Mouse (Mus musculus) kidney, postnatal 14 days (tissue): ENCODE results near the gene Med8.
A peak's percentile ranks its signal among the peaks of the same experiment; 100 is the strongest.

Experiments used
- DNase-seq: peaks from one replicate; pipeline ENCODE4 v3.0.0; 2022; ENCODE audit warnings: mixed read lengths

The Med8 gene

DNA sequence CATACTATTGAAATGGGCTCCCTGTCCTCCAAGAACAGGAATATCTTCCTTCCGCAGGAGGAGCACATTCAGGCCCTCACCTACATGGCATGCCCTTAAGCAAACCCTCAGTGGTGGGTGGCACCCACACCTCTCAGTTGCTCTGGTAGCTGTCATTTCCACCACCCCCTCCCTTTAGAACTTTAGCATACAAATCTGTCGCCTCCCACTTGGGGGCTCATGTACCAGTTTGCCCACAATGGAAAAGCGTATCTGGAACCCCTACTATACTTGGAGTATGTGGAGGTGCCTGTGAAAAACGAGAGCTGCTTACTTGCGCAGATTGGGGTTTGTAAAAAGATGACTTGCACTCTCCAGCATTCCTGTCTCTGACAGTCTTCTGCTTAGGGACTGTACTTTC is 7.2 kb downstream of the Med8 start:
- no peak for DNase-seq

- no peak for DNase-seq
Measured at GRCm38 (mm10) chr4:118417112-118417797, 8.1 kb downstream of the Med8 start.

DNA sequence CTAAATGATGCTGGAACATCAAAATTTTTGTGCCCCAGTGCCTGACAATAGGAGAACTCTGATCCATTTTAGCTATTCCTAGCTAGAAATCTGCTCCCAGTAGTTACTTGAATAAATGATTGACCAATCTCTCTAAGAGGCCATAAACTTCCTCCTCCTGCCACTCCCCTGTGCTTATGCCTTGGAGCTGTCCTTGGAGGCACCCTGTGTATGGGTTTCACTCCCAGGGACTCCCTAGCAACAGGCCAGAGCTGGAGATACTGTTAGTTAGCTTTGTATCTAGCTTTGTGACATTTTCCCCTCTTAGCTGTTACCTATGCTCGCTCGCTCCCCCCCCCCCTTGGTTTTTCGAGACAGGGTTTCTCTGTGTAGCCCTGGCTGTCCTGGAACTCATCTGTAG is 12.2 kb downstream of the Med8 start:
- DNase-seq, result no peak

DNA sequence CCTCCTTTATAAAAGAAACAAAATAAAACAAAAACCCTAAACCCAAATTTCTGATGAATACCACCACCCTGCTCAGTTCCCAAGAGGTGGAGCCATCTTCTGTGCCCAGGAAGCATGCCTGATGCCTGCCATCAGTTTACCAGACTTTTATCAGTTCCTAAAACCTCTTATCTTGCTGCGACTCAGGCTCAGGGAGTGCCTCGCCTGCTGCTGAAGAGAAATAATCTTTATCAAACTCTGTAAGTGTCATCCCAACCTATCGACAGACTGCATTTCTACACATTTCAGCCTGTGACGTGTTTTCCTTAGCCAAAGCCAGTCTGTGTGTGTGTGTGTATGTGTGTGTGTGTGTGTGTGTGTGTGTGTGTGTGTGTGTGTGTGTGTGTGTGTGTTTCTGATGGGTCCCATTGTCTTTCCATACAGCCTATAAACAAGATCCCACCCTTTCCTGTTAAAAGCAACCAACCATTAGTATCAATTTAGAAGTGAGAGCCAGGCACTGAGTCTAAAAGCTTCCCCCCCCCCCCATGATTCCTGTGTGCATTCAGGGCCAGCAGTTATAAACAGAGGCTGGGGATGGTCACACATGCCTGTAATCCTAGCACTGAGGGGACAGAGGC is 15.5 kb downstream of the Med8 start:
- no peak for DNase-seq

- DNase-seq, result no peak
Measured at GRCm38 (mm10) chr4:118425374-118425773, 16.2 kb downstream of the Med8 start.

DNA sequence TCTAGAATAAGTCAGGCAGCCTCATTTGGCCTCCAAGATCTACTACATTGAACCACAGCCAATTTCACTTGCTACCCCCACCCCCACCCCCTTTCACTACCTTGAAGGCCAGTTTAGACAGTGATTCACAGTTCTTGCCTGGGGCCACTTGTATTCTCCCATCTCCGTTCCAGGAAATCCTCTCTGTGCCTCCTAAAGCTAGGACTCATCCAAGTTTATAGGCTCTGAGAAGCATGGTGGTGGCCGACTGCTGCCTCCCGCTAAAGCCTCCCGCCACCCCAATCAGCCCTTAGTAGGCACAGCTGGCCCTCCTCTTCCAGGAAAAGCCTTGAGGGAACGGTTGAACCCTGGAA is 18.3 kb downstream of the Med8 start:
- no peak for DNase-seq

DNA sequence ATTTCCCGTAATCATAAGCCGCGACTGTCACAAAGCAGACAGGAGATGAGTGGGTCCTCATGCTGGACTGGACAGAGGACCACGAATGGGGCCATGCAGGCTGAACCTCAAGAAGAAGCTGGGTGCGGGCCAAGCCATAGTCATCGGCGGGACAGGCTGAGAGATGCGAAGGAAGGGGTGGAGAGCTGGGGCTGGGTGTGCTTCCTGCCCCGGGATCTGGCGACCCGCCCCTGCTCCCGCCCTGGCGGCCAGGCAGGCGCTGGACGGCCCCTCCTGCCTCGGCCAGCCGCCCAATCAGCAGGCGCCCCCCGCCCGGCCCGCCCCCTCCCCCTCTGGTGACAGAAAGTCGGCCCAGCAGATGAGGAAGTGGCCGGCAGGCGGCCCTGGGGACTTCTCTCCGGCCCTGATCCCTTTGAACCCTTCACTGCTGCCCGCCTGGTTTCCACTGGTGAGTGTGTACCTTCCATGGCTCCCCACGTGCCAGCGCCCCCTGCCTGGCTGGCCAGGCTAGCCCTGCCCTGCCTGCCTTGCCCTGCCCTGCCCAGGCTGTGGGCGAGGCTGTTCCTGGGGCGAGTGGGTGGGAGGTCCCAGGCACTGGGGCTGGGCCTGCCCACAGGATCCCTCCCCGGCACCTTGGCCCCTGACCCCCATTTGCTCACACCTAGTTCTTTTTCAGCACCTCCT is 18.8 kb downstream of the Med8 start, which contains the start of gene Elovl1:
TSS of gene Elovl1 (plus strand) at position 326 of the 684 bp plus-strand sequence.
- peak; percentile 96 for DNase-seq

GRCm38 (mm10) chr4:118428531-118429214 is 19.5 kb downstream of the Med8 start:
- DNase-seq, result peak; percentile 36

- DNase-seq, result peak; percentile 56
Measured at GRCm38 (mm10) chr4:118429215-118429895, 20.2 kb downstream of the Med8 start.

DNA sequence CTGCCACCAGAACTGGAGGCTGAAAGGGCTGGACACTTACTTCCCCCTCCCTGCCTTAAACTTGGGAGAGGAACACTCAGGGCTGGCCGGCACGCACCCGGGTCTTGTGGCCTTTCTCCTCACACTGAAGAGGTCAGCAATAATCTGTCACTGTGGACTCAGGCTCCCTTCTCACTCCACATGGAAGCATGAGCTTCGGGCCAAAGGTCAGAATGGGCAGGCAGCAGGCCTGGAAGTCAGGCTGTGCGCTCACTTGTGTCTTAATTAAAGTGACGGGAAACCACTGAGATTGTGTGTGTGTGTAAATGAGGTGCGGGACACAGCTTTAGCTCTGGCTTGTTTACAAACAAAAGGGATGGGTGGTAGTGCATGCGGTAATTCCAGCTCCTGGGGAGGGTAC is 23.2 kb downstream of the Med8 start:
- DNase-seq, result peak; percentile 67

- peak; percentile 95 for DNase-seq
Measured at GRCm38 (mm10) chr4:118436820-118437603, 27.9 kb downstream of the Med8 start, which contains the start of gene Cdc20. Cdc20 (minus strand) TSS chr4:118437352.

- peak; percentile 31 for DNase-seq
Measured at GRCm38 (mm10) chr4:118437829-118438253, 28.7 kb downstream of the Med8 start.

GRCm38 (mm10) chr4:118445088-118445487 is 36.0 kb downstream of the Med8 start:
- no peak for DNase-seq

GRCm38 (mm10) chr4:118445781-118446414 is 36.8 kb downstream of the Med8 start:
- peak; percentile 73 for DNase-seq

DNA sequence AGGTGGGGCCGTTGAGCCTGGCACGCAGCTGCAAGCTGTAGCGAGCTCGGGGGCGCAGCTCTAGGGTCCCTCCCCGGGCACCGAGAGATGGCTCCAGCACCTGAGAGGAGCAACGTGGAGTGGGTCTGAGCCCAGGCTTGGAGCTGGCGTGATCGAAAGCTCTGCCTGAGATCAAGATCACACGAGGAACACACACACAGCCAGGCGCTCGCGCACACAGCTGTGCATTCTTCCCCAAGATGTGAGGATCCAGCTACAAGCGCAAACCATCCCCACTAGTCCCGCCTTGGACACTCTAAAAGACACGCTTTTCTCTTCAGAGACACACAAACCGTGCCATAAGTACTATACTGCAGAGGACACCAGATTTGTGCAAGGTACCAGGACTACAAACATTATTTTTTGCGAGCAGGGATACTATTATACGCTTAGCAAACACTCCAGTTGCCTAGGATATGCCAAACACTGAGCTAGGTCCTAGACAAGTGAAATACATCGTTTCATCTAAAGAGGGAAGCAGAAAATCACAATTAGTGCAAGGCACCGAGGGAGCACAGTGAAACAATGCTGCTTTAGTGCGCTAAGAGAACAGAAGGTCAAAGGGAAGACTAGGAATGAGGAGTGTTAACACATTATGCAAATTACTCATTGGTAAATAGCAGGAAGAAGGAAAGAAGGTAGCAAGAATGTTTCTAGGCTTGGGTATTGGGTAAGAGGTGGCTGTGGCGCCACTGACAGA is 37.4 kb downstream of the Med8 start:
- DNase-seq, result no peak

GRCm38 (mm10) chr4:118457345-118457975 is 48.3 kb downstream of the Med8 start, which contains the start of gene Mpl:
Mpl (minus strand) TSS chr4:118457513.
- no peak for DNase-seq

DNA sequence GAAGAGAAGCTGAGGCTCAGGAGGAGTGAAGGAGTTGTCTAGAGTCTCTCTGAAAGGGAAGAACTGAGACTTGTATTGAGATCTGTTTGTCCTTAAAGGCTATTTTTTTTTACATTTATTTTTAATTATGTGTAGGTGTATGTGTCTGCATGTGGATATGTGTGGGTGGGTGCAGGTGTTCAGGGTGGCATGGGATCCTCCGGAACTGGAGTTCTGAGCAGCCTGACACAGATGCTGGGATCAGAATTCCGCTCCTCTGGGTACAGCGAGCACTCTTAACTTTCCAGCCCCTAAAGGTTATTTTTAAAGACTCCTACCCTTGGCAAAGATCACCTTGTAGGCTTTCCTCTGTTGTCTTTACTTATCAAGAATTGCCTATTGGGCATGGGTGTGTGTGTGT is 55.8 kb downstream of the Med8 start:
- DNase-seq, result no peak
